Mouse (Mus musculus) intestine, embryonic 15.5 days (tissue): ENCODE measurements around the gene Med25. TPM values are rescaled to one million over a fixed set of nuclear protein-coding genes. Genes with fewer than 3 reads are reported as not detected.

Experiments used
- ATAC-seq: fragments of 200-750 bp; cut with Nextera tagmentation; 2 replicates; pipeline ENCODE4 v1.8.0; 2017; ENCODE audit warnings: moderate TSS enrichment, moderate library complexity
- H3K27ac ChIP-seq: fragments of 300-500 bp; sonication (generic); 2 replicates; pipeline ENCODE4 v1.5.1; 2015; ENCODE audit warnings: mild to moderate bottlenecking, inconsistent platforms
- H3K27me3 ChIP-seq: fragments of 300-500 bp; sonication (generic); replicated peaks from 2 replicates; pipeline ENCODE4 v1.6.1; 2015; ENCODE audit warnings: inconsistent platforms
- H3K36me3 ChIP-seq: fragments of 300-500 bp; sonication (generic); 2 replicates; pipeline ENCODE4 v1.6.1; 2015; ENCODE audit warnings: inconsistent platforms
- H3K4me1 ChIP-seq: fragments of 300-500 bp; sonication (generic); replicated peaks from 2 replicates; pipeline ENCODE4 v1.6.1; 2015; ENCODE audit warnings: inconsistent platforms
- H3K4me2 ChIP-seq: fragments of 300-500 bp; sonication (generic); replicated peaks from 2 replicates; pipeline ENCODE4 v1.6.1; 2015; ENCODE audit warnings: mild to moderate bottlenecking, inconsistent platforms
- H3K4me3 ChIP-seq: fragments of 300-500 bp; sonication (generic); replicated peaks from 2 replicates; pipeline ENCODE4 v1.5.1; 2015; ENCODE audit warnings: inconsistent platforms
- H3K9ac ChIP-seq: fragments of 300-500 bp; sonication (generic); 2 replicates; pipeline ENCODE4 v1.6.1; 2015; ENCODE audit warnings: inconsistent platforms
- H3K9me3 ChIP-seq: fragments of 300-500 bp; sonication (generic); 2 replicates; pipeline ENCODE4 v1.6.1; 2016; ENCODE audit warnings: inconsistent platforms
- WGBS: fragments of 180-500 bp; shearing (Covaris S2); methylation state at CpG from one replicate; pipeline ENCODE4 v1.1.7; 2015; 5-methylcytosine and 5-hydroxymethylcytosine counted together
- polyA plus RNA-seq: library from polyadenylated mRNA; unstranded; fragments of >200 nt; fragmentation: Nextera tagmentation; extraction: Ambion mirVana; gene quantifications from 2 replicates; pipeline ENCODE4 v1.2.1, GENCODE M21; 2015

Med25 gene
- polyA plus RNA-seq, 1 experiment from 2014 or later, result 88.2 TPM

GRCm38 (mm10) chr7:44850146-44850545 is 42.4 kb downstream of the Med25 start:
- Histone ChIP-seq H3K4me2 (peak overlapping the region; percentile 85), H3K27me3 (no peaks in the 10 kb centered on the region)
- WGBS, result under 1% methylated on average over 33 of the region's 33 CpGs

DNA sequence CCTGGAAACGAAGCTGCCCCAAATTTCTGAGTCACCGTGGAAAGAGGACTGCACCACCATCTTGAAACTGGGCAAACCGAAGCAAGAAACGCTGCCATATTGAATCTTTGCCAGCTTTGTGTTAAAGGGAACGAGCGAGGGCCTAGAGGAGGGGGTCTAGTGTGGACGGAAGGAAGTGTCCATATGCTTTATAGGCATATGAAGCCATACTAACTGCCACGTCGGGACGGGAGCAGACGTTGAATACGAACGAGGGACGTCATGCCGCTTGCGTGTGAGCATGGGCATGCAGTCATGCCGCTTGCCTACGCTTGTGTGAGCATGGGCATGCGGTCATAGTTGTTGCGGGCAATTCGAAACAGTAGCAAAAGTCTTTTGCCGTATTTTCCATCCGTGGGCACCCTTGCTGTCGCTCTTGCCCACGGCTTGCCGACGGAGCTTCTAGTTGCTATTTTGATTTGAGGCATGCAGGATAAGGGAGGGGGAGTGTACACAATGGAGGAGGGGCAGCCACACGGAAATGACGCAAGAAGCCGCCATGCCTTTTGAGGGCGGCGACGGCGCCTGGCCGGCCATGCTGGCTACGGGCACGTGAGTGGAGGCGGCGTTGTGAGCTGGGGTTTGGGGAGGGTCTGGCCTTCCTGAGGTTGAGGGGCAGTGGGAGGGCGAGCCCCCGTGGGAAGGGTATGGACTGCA is 42.9 kb downstream of the Med25 start:
- H3K4me2 ChIP-seq, result peak overlapping the region; percentile 85
- H3K4me3 ChIP-seq, result peak overlapping the region; percentile 71
- H3K9me3 ChIP-seq, result no peaks in the 10 kb centered on the region
- peaks cover 41% of the 10 kb centered on the region for H3K4me1 ChIP-seq
- peak; percentile 72 for ATAC-seq
- H3K36me3 ChIP-seq, result peaks cover 32% of the 10 kb centered on the region
- under 1% methylated on average over 40 of the region's 41 CpGs for WGBS
- H3K9ac ChIP-seq, result peak overlapping the region; percentile 76
- peak overlapping the region; percentile 98 for H3K27ac ChIP-seq
- H3K27me3 ChIP-seq, result no peaks in the 10 kb centered on the region

More at GRCm38 (mm10) chr7:44850146-44850545, 42.4 kb downstream of the Med25 start:
- Histone ChIP-seq H3K27ac (peak overlapping the region; percentile 98), H3K36me3 (peaks cover 26% of the 10 kb centered on the region), H3K9me3 (no peaks in the 10 kb centered on the region), H3K4me1 (peaks cover 47% of the 10 kb centered on the region), H3K9ac (peak overlapping the region; percentile 76), H3K4me3 (peak overlapping the region; percentile 71)
- peak; percentile 52 for ATAC-seq

- peak within 1 kb of the TSS; percentile 85 for H3K4me2 ChIP-seq
- peak within 1 kb of the TSS; percentile 76 for H3K9ac ChIP-seq
- no peaks in the 10 kb centered on the region for H3K9me3 ChIP-seq
- WGBS, result under 1% methylated on average over 54 of the region's 54 CpGs
- peak within 1 kb of the TSS; percentile 98 for H3K27ac ChIP-seq
- H3K4me1 ChIP-seq, result peaks cover 36% of the 10 kb centered on the region
- H3K27me3 ChIP-seq, result no peaks in the 10 kb centered on the region
- ATAC-seq, result peak; percentile 86
- peak within 1 kb of the TSS; percentile 71 for H3K4me3 ChIP-seq
- peaks cover 38% of the 10 kb centered on the region for H3K36me3 ChIP-seq
These were observed 43.7 kb downstream of the Med25 start, which contains the start of the genes Akt1s1 and Tbc1d17 for GRCm38 (mm10) chr7:44848561-44849415. Akt1s1 (plus strand) TSS chr7:44848991. Tbc1d17 (minus strand) TSS chr7:44849079.

DNA sequence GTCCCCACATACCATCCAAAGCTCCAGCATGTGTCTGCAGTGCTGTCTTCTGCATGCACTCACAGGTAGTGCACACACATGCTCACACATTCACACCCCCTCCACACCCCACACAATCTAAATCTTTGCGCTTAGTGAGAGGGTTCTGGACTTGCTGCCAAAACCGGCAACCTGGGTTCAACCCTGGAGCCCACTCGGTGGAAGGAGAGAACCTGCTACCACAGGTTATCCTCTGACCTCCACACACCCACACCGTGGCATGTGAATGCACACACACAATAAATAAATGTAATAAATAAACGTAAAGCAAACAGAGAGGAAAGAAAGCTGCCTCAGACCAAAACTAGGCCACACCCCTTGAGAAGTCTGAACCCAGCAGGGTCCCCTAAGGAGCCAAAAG is 44.7 kb downstream of the Med25 start:
- 65% methylated on average over 5 of the region's 5 CpGs for WGBS
- no peak for ATAC-seq
- Histone ChIP-seq H3K9ac (peak overlapping the region; percentile 53), H3K27me3 (no peaks in the 10 kb centered on the region), H3K4me2 (peak overlapping the region; percentile 85), H3K36me3 (peaks cover 42% of the 10 kb centered on the region), H3K4me1 (peaks cover 27% of the 10 kb centered on the region), H3K4me3 (peak overlapping the region; percentile 71), H3K9me3 (no peaks in the 10 kb centered on the region), H3K27ac (peak overlapping the region; percentile 98; the same call in 1 of the 2 replicates)

- H3K4me2 ChIP-seq, result no peak overlapping the region
- no peak overlapping the region for H3K9ac ChIP-seq
- H3K36me3 ChIP-seq, result peaks cover 45% of the 10 kb centered on the region
- H3K9me3 ChIP-seq, result no peaks in the 10 kb centered on the region
- H3K27me3 ChIP-seq, result no peaks in the 10 kb centered on the region
- 89% methylated on average over 7 of the region's 7 CpGs for WGBS
- H3K4me1 ChIP-seq, result peaks cover 21% of the 10 kb centered on the region
- H3K4me3 ChIP-seq, result no peak overlapping the region
- ATAC-seq, result no peak
- no peak overlapping the region for H3K27ac ChIP-seq
These were observed 45.7 kb downstream of the Med25 start for GRCm38 (mm10) chr7:44846804-44847203.

GRCm38 (mm10) chr7:44845006-44845405 is 47.5 kb downstream of the Med25 start:
- H3K4me2 ChIP-seq, result no peak overlapping the region
- ATAC-seq, result no peak
- H3K4me3 ChIP-seq, result no peak overlapping the region
- H3K27ac ChIP-seq, result no peak overlapping the region
- H3K9ac ChIP-seq, result no peak overlapping the region
- peaks cover 13% of the 10 kb centered on the region for H3K4me1 ChIP-seq
- WGBS, result 92% methylated on average over 10 of the region's 10 CpGs
- H3K36me3 ChIP-seq, result peaks cover 49% of the 10 kb centered on the region
- H3K9me3 ChIP-seq, result no peaks in the 10 kb centered on the region
- H3K27me3 ChIP-seq, result 0 out of 2 replicates have a peak, but pooled peaks cover 6% of the 10 kb centered on the region

GRCm38 (mm10) chr7:44841825-44842463 is 50.6 kb downstream of the Med25 start:
- ATAC-seq, result no peak
- peaks cover 19% of the 10 kb centered on the region; the same call in 1 of the 2 replicates for H3K27me3 ChIP-seq
- peaks cover 14% of the 10 kb centered on the region for H3K4me1 ChIP-seq
- no peak overlapping the region for H3K27ac ChIP-seq
- WGBS, result 90% methylated on average over 8 of the region's 8 CpGs
- H3K36me3 ChIP-seq, result peaks cover 49% of the 10 kb centered on the region
- no peaks in the 10 kb centered on the region for H3K9me3 ChIP-seq
- no peak overlapping the region; the same call in 1 of the 2 replicates for H3K9ac ChIP-seq
- H3K4me2 ChIP-seq, result no peak overlapping the region
- no peak overlapping the region for H3K4me3 ChIP-seq

DNA sequence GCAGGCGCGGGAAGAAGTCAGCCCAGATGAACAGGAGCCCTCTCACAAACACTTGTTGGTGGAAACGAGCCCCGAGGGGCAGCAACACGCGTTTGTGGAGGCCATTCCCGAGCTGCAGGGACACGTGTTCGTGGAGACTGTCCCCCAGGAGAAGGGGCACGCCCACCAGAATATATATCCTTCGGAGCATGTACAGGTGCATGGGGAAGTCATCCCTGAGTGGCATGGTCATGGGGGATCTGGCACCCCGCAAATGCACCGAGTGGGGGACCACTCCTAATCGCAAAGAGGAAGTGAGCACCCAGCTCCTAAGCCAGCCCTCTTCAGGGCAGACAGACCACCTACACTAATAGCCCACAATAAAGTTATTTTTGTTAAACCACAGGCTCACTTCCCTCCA is 52.1 kb downstream of the Med25 start:
- Histone ChIP-seq H3K4me3 (no peak overlapping the region), H3K36me3 (peaks cover 38% of the 10 kb centered on the region), H3K27me3 (peaks cover 19% of the 10 kb centered on the region; the same call in 1 of the 2 replicates), H3K4me2 (peak overlapping the region; percentile 82), H3K4me1 (peaks cover 14% of the 10 kb centered on the region), H3K9ac (no peak overlapping the region), H3K27ac (no peak overlapping the region), H3K9me3 (no peaks in the 10 kb centered on the region)
- 56% methylated on average over 14 of the region's 14 CpGs for WGBS
- no peak for ATAC-seq

DNA sequence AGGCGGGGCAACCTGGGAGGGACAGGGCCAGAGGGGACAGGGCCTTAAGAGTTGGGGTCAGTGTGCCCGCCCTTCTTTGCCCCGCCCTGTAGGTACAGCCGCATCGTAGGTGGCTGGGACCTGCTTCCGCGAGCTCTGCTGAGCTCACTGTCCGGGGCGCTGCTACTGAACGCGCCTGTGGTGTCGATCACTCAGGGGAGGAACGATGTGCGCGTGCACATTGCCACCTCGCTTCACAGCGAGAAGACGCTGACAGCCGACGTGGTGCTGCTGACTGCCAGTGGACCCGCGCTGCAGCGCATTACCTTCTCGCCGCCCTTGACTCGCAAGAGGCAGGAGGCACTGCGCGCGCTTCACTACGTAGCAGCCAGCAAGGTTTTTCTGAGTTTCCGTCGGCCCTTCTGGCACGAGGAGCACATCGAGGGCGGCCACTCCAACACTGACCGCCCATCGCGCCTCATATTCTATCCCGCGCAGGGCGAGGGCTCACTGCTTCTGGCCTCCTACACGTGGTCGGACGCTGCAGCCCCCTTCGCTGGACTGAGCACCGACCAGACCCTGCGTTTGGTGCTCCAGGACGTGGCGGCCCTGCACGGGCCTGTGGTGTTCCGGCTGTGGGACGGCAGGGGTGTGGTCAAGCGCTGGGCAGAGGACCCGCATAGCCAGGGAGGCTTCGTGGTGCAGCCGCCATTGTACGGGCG is 52.9 kb downstream of the Med25 start:
- Histone ChIP-seq H3K36me3 (peaks cover 30% of the 10 kb centered on the region), H3K9me3 (no peaks in the 10 kb centered on the region)
- peak; percentile 63 for ATAC-seq

DNA sequence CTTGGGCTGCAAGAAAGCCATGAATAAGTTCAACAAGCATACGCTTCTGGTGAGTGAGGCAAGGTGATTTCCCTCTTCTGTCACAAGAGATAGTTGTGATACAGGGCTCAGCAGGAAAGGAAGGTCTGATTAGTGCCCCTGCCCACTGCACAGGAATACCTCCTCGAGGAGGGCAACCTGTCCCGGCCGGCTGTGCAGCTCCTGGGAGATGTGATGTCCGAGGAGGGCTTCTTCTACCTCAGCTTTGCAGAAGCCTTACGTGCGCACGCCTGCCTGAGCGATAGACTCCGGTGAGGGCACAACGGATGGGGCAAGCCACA is 53.4 kb downstream of the Med25 start:
- H3K4me2 ChIP-seq, result peak overlapping the region; percentile 82
- 25% methylated on average over 11 of the region's 11 CpGs for WGBS
- peaks cover 14% of the 10 kb centered on the region for H3K4me1 ChIP-seq
- peaks cover 26% of the 10 kb centered on the region for H3K36me3 ChIP-seq
- peak overlapping the region; percentile 32 for H3K4me3 ChIP-seq
- ATAC-seq, result no peak
- no peaks in the 10 kb centered on the region for H3K9me3 ChIP-seq
- H3K9ac ChIP-seq, result peak overlapping the region; percentile 45
- peaks cover 19% of the 10 kb centered on the region; the same call in 1 of the 2 replicates for H3K27me3 ChIP-seq
- no peak overlapping the region for H3K27ac ChIP-seq

More for the DNA sequence above, 52.9 kb downstream of the Med25 start:
- Histone ChIP-seq H3K4me2 (peak overlapping the region; percentile 82), H3K4me1 (peaks cover 14% of the 10 kb centered on the region), H3K9ac (peak overlapping the region; percentile 45), H3K4me3 (peak overlapping the region; percentile 32), H3K27me3 (peaks cover 19% of the 10 kb centered on the region; the same call in 1 of the 2 replicates), H3K27ac (no peak overlapping the region)
- 3% methylated on average over 58 of the region's 58 CpGs for WGBS

GRCm38 (mm10) chr7:44838073-44838472 is 54.4 kb downstream of the Med25 start:
- WGBS, result 83% methylated on average over 6 of the region's 6 CpGs
- ATAC-seq, result no peak
- Histone ChIP-seq H3K9ac (no peak overlapping the region), H3K36me3 (peaks cover 18% of the 10 kb centered on the region), H3K27ac (no peak overlapping the region), H3K9me3 (no peaks in the 10 kb centered on the region), H3K4me3 (no peak overlapping the region), H3K4me2 (no peak overlapping the region), H3K4me1 (peaks cover 14% of the 10 kb centered on the region), H3K27me3 (peaks cover 19% of the 10 kb centered on the region; the same call in 1 of the 2 replicates)
